Mouse (Mus musculus) heart, postnatal 4 days (tissue): ENCODE measurements around the gene Grik4. TPM values are rescaled to one million over a fixed set of nuclear protein-coding genes. Genes with fewer than 3 reads are reported as not detected.
A peak's percentile ranks its signal among the peaks of the same experiment; 100 is the strongest.

Source experiments
- DNase-seq: peaks from one replicate; pipeline ENCODE4 v3.0.0; 2021
- total RNA-seq, 2 experiments: library from RNA; stranded (reverse); gene quantifications; 2 replicates each; pipeline ENCODE4 v1.2.3; 2021

Gene Grik4
- total RNA-seq, 2 experiments from 2014 or later, result 0.10 TPM; not detected in 1

DNA sequence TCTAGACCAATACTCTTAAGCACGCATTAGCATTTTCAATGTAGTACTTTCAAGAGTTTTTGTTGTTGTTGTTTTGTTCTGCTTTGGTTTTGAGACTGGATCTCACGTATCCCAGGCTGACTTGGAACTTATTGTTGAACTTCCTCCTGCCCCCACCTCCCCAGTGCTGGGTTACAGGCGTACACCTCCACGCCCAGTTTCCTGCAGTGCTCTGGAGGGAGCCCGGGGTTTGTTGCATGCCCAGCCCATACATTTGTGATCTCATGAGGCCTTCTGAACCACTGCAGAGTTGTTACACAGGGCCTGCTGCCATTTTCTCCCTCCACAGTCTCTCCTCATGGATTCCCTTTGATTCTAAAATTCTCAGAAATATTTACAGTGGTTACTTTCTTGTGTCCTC, 201.9 kb downstream of the Grik4 start:
- DNase-seq, result no peak

DNA sequence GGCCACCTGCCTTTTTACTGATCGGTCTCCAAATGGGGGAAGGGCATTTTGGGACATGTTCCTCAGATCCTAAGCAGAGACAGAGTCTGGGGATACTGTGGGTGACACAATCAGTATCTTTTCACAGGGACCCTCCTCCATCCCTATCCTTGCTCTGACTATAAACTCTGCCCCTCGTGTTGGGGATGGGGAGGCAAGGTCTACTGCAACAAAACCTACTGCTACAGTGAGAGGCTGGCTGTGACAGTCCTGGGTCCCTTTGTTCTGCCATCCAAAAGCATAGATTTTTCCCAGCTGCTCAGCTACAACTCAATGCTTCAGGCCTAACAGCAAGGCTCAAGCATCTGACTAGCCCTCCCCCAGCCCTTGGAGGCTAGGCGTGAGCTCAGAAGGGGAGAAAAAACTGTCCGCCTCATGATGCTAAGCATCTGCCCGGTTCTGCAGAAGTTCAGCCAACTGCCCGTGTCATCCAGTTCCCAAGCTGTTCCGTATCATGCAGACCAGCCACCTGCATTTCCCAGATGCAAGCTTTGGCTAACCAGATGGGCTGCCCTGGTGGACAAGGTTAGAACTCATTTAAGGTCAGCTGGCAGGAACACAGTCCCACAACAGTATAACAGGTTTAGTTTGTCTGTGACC, 207.5 kb downstream of the Grik4 start:
- no peak for DNase-seq

DNA sequence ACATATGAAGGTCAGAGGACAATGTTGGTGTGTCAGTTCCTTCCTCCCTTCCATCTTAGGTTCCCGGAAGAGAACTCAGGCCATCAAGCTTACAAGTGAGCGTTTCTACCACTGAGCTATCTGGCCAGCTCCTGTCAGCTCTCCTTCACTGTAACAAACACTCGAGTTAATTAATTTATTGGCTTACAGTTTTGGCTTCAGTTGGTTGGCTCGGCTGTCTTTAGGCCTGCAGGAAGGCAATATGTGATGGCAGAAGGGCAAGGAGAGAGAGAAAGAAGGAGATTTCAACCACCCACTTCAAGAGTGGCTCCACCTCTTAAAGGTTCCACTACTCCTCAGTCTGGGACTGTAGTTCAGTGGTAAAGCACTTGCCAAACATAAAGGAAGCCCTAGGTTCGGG, 209.2 kb downstream of the Grik4 start:
- DNase-seq, result no peak

DNA sequence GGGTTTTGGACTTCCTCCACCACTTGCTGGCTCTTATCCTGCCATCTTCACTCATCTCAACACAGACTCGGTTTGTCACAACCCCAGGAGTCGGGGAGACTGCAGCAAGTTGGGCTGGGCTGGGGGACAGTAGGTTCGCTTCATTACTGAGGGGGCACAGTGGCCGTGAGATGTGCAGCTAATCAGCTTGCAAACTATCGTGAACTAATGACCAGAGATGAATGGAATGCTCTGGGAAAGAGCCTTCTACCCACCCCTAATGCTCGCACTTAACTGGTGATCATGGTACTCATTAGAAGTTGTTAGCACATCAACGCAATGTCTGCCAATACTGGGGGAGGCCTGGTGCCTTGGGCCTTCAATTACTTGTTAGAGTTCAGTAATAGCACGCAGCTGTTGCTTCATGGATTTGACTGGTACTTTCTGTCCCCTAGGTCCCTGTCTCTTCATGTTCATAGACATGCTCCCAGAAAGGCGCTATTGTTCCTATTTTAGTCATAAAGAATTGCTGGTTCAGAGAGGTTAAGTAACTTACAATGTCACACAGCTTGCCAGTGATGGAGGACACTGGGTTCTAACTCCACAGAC, 211.5 kb downstream of the Grik4 start:
- no peak for DNase-seq

DNA sequence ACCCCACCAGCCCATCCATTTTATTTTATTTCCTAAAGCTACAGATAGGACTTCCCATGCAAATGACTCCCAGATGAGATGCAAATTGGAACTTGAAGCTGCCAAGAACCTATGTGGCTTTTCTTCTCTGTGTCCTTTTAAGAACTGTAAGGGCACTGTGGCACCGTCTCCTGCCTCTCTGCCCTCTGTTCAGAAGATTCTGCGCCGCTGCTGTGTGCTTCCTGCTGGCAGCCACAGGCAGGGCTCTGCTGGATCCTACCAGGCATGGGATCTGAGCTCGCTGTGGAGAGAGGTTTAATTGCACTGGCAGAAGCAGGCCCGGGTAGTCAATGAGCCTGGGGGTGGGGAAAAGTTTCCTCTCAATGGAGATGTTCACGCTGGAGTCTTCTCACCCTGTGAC, 215.8 kb downstream of the Grik4 start:
- no peak for DNase-seq

DNA sequence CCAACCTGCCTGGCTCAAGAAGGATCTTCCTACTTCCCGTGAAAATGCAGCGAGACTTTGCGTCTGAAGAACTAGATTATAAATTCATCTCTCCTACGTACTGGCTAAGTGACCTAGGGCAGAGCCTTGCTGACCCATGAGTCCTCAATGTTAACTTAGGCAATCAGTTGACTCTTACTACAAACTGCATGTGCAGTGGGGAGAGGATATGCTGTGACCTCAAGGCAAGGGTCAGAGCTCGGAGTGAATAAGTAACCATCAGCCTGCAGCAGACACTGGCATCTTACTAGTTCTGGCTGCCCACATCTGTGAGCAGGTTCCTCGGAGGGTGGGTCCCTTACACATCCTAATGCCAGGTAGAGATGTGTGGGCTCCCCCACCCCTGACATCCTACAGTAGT, 216.6 kb downstream of the Grik4 start:
- DNase-seq, result no peak

DNA sequence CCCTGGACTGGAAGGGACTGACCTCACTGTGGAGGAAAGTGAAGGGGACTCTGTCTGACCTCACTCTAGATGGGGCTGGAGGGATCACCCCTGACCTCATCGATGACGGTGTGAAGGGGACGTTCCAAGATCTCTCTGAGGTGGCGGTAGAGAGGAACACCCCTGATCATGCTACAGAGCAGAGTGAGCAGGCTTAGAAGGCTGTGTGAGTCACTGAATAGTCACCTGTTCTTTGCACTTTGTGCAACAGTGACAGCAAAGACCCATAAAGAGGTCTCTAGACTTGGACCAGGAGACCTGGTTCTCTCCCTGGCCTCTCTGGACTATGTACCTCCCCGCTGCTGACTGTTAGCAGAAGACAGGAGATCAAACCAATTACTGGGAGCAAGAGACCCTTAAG, 217.1 kb downstream of the Grik4 start:
- no peak for DNase-seq

DNA sequence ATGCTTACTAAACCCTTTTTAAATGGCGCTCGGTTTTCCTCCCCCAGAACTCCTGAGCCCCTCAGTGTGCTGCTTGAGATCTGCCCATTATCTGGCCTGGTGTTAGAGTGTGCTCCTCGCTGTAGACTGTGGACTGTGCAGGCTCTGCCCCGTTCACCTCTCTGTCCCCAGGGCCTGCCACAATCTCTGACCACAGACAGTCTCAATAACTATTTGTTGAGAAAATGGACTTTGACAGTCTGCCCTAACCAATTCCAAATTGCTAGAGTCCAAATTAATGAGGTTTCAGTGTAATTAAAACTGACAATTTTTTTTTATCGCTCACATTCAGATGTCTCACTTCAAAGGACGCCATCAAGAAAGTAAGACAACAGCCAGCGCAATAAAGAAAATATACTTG, 220.2 kb downstream of the Grik4 start:
- DNase-seq, result no peak

DNA sequence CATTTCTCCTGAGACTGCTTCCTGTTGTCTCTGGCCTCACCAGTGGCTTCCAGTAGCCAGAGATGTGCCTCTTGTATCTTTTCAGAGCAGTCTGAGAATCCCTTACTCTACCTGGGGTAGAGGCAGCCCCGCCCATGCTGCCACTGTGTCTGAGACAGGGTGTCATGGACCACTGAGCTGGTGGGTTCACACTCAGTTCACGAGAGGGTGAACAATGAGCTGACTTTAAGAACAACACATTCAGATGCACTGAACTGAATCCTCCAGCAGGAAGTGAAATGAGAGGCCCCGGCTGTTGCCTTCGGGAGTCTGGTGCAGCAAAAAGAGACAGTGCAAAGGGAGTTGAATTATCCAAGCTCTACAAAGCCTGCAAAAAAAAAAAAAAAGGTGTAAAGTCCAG, 221.8 kb downstream of the Grik4 start:
- DNase-seq, result no peak

DNA sequence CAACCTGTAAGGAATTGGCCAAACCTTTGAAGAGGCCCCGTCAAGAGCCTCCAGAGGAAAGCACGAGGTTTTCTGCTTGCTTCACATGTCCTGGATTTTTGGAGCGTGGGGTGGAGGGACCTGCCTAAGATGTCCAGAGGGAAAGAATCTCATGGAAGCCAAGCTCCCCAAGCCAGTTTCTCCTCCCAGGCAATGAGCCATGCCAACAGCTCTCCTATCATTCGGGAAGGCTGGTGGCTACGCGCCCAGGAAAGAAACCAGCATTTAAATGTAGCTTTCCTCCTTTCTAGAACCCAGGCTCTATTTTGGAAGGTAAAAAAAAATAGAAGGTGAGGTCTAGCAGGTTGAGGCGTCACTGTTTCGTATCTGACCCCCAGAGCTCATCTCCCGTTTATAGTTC, 222.6 kb downstream of the Grik4 start:
- DNase-seq, result no peak

DNA sequence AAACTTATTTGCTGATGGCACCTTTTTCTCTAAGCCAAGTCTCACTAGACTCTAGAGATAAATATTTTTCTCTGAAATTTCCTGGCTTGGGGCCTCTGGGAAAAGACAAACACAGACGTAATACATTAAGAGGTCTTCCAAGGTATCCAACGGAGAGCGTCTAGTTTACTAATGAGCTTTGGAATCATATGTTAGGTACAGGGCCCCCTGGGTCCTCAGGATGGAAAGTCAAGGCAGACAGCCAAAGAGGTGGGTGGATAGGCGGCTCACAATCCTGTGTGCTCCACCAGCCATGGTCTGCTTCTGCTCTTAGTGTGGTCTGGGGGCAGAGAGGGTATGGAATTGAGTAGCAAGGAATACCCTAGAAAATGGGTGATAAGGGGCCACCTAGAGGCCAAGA, 223.1 kb downstream of the Grik4 start:
- no peak for DNase-seq

DNA sequence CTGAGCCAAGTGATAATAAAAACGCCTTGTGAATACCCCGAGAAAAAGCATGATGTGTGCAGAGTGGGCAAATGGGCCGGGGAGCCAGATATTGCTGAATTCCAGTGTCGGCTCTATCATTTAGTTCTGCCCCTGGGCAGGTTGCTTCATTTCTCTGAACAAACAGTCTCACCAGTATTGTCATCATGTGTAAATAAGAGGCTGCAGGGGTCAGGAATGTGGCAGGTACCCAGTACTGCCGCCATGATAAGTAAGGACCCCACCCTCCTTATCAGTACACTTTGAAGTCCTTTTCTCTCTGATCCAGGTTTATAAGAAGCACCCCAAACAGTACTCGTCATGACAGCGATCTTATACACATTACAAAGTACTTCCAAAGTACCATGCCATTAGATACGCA, 230.4 kb downstream of the Grik4 start:
- DNase-seq, result no peak

DNA sequence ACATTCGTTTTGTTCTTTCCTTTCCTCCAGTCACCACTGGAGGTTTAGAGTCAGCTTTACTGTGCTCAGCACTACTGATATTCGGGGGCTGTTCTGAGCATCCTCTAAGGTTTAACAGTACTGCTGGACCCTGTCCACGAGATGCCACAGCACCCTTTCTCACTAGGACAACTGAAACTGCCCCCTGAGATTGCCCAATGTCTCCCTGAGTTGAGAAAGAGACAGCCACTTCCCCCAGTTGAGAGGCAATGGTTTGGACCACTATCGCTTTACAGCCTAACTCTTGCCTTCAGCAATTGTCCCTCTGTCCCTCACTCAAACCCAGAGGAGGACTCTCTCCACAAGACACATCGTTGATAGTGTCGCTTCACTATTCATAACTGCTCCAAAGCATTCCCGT, 238.4 kb downstream of the Grik4 start:
- DNase-seq, result no peak

DNA sequence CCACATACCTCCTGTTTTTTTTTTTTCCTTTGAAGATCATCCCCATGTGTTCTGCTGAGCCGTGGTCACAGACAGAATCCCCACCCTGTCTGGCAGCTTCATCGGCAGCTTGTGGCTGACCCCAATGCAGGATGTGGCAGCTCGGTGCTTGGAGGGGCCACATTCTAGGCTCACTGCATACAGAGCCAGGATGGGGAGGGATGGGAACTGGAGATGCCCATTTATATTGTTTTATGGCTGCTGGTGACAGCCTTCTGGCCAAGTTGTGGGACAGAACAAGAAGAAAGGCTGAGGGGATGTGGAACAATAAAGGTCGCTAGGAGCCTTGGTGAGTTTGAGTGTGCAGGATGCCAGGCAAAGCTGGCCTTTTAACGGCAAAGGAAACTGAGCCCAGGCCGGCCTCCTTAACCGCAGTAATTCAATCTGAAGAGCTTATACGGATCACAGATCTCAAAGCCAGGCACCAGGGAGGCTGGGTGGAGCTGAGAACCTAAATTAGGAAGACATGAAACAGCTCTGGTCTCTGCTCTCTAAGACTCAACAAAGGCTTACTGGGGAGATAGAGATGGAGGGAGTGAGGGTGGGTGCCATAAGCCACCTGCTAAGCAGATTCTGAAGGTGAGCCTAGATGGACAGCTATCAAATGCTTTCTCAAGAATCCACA, 241.0 kb downstream of the Grik4 start:
- DNase-seq, result no peak

DNA sequence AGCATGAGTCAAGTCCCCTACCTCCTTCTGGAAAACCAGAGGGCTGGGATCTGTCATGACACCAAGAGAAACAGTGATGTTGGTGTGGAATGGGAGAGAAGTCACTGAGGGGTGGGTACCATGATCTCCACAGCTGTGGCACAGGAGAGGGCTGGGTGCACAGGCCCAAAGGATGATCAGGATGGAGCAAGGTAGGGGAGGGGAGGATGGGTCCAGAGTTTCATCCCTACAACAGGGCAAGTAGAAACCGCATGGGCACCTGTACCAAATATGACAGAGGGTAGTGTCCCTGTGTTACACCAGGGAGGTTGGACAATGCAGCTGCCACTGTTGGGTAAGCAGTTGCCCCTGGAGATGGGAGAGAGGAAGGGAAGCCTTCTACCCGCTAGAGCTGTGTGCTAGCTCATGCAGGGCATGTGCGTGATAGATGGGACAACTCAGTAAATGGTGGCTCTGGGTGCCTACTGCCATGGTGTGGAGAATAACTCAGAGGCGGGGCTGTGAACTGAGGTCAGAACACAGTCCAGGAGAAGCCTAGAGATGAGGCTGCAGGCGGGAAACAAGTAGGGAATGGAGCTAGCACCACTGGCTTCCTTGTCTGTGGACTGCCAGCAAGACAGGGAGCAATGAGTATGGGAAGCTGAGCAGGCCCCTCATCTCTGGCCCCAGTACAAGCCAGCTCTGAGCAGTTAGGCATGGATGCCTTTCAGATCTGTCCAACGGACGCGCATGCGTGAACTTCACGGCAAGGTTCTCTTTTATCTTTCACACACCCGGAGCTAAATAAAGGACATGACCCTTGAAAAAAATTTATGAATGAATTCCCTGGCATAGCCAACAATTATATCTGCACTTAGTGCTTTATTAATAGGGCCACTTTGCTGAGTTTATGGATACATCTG, 241.8 kb downstream of the Grik4 start:
- DNase-seq, result peak; percentile 64

DNA sequence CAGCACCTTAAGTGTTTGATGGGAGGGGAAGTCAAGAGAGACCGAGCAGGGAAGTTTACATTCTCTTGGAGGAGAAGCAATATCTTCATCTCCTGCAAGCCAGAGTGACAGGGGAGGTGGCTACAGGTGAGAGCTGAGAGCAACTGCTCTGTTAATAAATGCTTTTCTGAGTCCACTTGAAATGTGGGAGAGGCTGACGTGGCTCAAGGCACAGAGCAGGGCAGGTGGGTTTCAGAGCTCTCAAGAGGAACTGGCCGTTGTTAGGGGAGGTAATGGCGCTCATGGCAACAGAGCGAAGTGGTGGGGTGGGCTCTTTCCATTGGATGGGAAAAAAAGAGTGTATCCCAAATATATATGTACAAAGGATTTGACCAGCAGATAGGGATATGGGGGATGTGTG, 242.6 kb downstream of the Grik4 start:
- DNase-seq, result no peak

DNA sequence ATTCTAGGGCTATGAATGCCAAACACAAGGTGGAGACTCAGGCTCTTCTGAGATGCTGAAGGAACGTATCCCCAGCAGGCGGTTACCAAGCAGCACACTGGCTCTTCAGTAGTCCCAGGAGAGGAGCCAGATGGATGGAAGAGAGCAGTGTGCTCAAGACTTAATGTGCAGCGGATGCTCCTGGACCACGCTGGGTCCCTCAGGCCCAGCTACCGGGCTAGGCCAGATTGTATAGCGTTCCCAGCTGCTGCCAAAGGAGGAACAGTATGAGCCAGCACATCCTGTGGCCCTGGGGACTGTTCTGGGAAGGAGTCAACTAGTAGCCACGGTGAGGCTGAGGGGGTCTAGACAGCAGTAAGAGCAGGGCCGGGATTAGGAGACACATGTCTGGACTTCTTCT, 251.3 kb downstream of the Grik4 start:
- no peak for DNase-seq

DNA sequence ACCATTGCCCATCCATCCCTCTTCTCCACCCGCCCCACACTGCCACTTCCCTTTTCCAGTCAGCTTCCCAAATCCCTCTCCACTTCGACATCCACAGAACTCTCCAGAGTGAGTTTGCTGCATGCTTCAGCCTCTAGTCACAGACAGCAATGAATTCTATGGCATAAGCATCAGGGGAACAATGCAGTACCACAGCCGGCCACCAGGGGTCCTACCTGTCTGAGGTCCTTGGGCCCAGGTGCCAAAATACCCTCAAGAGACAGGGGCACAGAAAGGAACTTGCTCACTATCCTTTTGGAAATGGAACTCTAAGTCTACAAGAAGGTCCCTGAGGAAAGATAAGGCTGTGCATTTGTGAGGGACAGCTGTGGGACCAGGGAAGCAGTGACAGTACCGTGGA, 256.1 kb downstream of the Grik4 start:
- peak; percentile 68 for DNase-seq

DNA sequence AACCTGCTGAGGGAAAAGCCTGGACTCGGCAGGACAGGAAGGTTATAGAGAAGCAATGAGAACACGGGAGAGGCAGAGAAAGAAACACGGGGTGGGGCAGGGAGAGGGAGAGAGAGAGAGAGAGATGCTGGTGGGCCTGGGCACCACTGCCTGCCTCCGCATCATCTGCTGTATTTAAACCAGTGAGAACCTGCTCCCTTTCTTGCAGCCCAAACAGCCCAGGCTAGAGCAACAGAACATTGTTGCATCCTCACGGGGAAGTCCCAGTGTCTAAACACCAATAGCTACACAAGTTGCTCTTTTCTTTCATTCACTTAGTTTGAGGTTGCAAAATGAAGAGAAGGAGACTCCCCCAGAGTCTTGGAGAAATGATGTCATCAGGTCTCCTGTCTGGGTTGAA, 258.2 kb downstream of the Grik4 start:
- DNase-seq, result no peak

DNA sequence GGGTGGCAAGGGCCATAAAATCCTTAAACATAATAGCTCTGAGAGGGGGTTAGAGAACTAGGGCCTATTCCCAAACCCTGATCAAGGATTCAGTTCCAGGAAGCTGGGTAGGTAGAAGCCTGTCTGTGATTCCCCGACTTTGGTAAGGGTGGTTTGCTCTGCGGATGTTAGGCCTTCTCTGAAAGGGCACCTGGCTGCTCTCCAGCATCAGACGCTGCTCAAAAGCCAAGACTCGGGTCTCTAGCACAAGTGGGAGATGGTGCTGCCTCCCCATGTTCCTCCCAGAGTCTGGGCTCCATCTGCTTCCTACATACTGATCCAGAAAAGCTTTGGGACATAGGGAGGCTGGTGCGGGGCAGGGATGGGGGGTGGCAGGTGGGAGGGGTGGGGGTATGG, 270.3 kb downstream of the Grik4 start:
- DNase-seq, result no peak

DNA sequence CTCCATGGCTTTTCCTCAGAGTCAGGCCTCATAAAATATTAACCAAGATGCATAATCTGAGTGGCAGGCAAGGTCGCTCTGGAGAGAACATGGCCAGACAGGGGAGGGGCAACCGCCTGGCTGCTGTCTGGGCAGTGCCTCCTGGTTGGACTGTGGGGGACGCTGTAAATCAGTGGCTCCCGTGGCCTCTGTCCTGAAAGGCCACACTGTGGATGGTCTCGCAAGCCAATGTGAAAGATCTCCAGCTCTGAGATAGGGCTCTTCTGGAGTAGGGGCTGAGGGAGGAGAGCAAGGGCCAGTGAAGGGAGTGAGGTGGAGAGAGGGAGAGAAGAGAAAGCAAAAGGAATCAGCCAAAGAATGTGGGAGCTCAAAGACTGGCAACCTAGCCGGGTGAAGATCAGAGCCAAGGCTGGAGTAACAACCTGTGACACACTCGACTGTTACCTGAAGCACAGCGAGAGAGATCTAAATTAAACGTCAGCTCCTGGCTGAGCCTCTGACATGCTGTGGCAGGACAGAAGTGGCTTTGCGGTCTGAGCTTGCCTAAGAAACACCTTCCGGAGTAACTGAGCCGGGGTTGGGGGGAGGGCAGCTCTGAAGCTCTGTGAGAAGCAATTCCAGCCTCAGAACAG, 270.8 kb downstream of the Grik4 start:
- DNase-seq, result no peak

DNA sequence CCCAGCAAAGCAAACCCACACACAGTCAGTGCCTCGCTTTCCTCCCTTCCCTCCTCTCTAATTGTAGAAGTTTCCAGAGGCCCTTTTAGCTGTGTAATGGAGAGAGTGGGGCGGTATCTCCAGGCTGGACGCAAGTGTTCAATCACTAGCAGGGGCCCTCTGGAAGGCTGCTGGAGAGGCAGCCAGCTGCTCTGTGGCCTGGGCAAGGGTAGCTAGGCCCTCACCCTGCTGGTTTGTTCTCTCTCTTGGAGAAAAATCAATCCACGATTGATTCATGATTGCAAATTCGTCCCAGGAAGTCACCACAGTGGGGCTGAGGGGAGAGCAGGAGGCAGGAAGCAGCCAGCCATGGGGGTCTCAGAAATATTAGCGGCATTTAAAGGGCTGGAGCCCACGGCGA, 271.3 kb downstream of the Grik4 start:
- DNase-seq, result no peak

DNA sequence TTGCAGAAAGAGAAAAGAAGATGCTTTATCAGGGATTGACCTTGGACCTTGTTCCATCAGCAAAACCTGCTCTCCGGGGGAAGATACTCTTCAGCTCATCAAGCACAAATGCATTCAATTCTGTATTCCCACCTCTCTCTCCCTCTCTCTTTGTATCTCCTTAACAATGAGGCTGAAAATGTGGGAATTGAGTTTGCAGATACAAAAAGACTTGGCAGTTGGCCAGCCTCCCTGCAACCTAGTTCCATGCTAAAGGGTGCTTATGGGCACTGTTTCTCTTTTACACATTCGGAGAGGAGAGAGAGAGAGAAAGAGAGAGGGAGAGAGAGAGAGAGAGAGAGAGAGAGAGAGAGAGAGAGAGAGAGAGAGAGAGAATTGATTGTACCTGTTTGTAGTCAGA, 273.7 kb downstream of the Grik4 start:
- DNase-seq, result no peak
